Mouse (Mus musculus) left cerebral cortex, adult 2 months (tissue): ENCODE measurements around the gene Cd200r3. TPM values are rescaled to one million over a fixed set of nuclear protein-coding genes. Genes with fewer than 3 reads are reported as not detected.

ENCODE experiments used
- DNase-seq, 2 experiments: peaks; one replicate each; pipeline ENCODE4 v3.0.0; 2021 to 2022; ENCODE audit warnings: low spot score in 2 of 2, mixed read lengths in 1 of 2; ENCODE audit errors: extremely low spot score in 1 of 2
- H3K27ac ChIP-seq: fragments of 200-600 bp; 2 replicates; pipeline ENCODE4 v1.8.1; 2022
- H3K4me3 ChIP-seq: fragments of 200-600 bp; 2 replicates; pipeline ENCODE4 v1.8.1; 2022
- CTCF ChIP-seq: fragments of 200-600 bp; IDR thresholded peaks from 2 replicates; pipeline ENCODE4 v1.8.1; 2022; ENCODE audit warnings: antibody characterized with exemption, mild to moderate bottlenecking, moderate library complexity
- intact Hi-C: fragments of 180-260 bp; cut with DNase I; formaldehyde crosslinking; loops from one replicate; pipeline ENCODE4 v1.15.1; 2025
- long read RNA-seq, 2 experiments: library from polyadenylated mRNA; stranded (forward); transcript quantifications; one replicate each; pipeline ENCODE4 v2.0.0; 2021; ENCODE audit warnings: borderline mapping rate in 2 of 2
- total RNA-seq, 2 experiments: library from RNA; stranded (reverse); gene quantifications; 2 replicates each; pipeline ENCODE4 v1.2.3; 2021

The Cd200r3 gene
- not detected for total RNA-seq
- long read RNA-seq, experiment 1, result 0 reads
- long read RNA-seq, experiment 2, result 0 reads

- no peak for TF ChIP-seq CTCF
- no peak for DNase-seq
- H3K4me3 ChIP-seq, result no peak within 1 kb of the TSS
- no peak within 1 kb of the TSS for H3K27ac ChIP-seq
- intact Hi-C loops, result no loop called here
These were observed at the start of gene Cd200r3 for GRCm38 (mm10) chr16:44943468-44943867. Cd200r3 (plus strand) TSS chr16:44943678.

- H3K27ac ChIP-seq, result no peak overlapping the region
- TF ChIP-seq CTCF, result no peak
- H3K4me3 ChIP-seq, result no peak overlapping the region
- intact Hi-C loops, result no loop called here
- DNase-seq, result no peak
These were observed 11.5 kb upstream of the Cd200r3 start for GRCm38 (mm10) chr16:44932016-44932415.

DNA sequence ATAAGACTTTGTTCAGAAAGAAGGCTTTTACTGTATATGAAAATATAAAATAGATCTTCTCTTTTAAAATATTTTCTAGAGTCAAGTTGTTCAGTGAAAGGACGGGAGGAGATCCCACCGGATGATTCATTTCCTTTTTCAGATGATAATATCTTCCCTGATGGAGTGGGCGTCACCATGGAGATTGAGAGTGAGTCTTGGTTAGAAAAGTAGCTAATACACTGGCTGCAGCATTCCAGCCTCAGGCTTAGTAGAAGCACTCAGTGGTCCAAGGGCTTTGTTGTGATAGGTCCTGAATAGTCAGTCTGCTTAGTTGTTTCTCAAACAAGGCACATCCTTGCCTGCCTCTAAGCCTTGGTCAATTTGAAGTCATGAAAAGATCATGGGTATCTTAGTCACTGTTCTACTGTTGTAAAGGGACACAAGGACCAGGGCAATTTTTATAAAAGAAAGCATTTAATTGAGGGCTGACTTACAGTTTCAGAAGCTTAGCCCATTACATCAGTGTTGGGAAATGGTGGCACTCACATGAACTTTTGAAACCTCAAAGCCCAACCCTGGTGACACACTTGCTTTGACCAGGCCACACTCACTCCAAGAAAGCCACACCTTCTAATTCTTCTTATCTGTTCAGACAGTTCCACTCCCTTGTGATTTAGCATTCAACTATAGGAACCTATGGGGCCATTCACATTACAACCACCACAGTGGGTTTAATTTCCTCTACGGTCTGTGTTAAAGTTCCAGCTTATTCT lies 8.1 kb downstream of the Cd200r3 start:
- no peak overlapping the region for H3K4me3 ChIP-seq
- H3K27ac ChIP-seq, result no peak overlapping the region
- intact Hi-C loops, result no loop called here
- no peak for TF ChIP-seq CTCF
- DNase-seq, result no peak

DNA sequence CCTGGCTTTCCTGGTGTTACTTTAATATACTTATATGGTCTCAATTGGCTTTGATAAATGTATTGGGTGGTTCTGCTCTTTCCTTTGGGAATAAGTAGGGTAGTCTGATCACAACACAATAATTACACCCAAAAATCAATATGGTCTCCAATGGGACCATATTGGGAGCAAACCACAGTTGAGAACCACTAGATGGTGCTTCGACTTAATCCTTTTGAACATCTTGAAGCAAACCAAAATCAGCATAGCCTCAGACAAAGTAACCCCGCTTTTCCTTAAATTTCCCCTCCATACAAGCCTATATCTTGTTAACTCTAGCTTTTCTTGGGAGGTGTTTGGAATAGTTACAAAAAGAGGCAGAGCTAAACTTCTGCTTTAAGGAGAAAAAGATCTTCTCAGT lies 18.8 kb downstream of the Cd200r3 start:
- intact Hi-C loops, result loop anchor here (1.0 to 10.0 kb wide), 2 partner anchors 128 to 163 kb away; no protein-coding TSS in a partner anchor
- H3K27ac ChIP-seq, result no peak overlapping the region
- no peak for DNase-seq
- peak; percentile 35 for TF ChIP-seq CTCF
- no peak overlapping the region for H3K4me3 ChIP-seq

DNA sequence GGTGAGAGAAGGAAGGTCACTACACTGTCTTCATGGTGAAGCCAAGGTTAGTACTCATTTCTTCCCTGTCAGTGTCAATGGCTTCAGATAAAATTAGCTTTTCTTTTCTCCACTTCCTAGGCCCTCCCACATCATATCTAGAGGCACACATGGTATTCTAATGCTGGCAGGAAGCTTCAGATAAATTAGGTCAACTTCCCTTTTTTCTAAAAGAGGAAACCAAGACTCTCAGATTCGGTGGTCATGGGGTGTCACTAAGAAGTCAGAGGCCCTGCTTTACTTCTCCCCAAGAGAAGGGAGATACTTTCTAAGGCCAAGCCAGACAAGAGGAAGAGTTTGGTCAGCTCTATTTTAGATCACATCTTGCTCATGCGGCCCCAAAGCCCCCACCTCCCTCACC lies 19.3 kb downstream of the Cd200r3 start:
- DNase-seq, result no peak
- no peak overlapping the region for H3K27ac ChIP-seq
- intact Hi-C loops, result loop anchor here (1.0 to 10.0 kb wide), 2 partner anchors 128 to 162 kb away; no protein-coding TSS in a partner anchor

GRCm38 (mm10) chr16:44964526-44965374 lies 21.3 kb downstream of the Cd200r3 start:
- TF ChIP-seq CTCF, result no peak

More for the DNA sequence above, 19.3 kb downstream of the Cd200r3 start:
- H3K4me3 ChIP-seq, result no peak overlapping the region
- no peak for TF ChIP-seq CTCF

DNA sequence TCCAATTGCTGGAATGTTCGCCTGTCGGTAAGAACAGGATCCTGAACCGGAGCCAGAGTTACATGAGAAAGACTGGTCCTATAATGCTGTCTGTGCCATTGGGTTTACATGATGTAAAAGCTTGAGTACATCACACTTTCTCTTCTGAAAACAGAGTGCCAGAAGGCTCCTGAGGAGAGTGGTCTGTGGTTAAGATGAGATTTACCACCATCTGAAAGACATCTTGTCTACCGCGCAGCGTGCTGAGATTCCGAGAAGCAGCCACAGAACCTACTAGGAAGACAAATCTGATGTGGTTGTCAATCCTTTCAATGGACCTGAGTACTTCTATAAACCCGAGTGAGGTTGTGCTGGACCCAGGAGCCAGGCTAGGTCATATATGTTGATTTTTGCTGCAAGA lies 21.9 kb downstream of the Cd200r3 start:
- TF ChIP-seq CTCF, result no peak
- Histone ChIP-seq H3K27ac (no peak overlapping the region), H3K4me3 (no peak overlapping the region)
- DNase-seq, result no peak
- intact Hi-C loops, result loop anchor here (10.0 kb wide), 1 partner anchor 159 kb away; no protein-coding TSS in a partner anchor

More at GRCm38 (mm10) chr16:44964526-44965374, 21.3 kb downstream of the Cd200r3 start:
- Histone ChIP-seq H3K4me3 (no peak overlapping the region), H3K27ac (no peak overlapping the region)
- intact Hi-C loops, result loop anchor here (10.0 kb wide), 1 partner anchor 160 kb away; no protein-coding TSS in a partner anchor
- no peak for DNase-seq

DNA sequence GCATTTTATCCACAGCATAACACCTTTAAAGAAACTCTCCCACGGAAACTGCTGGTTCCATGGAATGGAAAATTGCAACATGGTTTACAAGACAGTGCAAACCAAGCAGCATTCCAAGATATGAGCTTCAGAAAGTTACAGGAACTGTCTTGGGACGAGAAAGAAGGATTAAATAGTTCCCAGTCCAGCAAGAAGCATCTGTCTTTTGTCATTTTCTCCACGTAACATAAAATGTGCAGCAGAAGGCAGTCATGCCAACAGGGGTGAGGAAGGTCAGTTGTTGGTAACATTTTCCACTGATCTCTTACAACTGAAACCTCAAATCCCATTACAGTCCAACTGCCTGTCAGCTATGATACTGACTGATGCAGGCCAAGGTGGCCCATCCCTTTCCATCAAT lies 22.4 kb downstream of the Cd200r3 start:
- intact Hi-C loops, result loop anchor here (10.0 kb wide), 1 partner anchor 159 kb away; no protein-coding TSS in a partner anchor
- Histone ChIP-seq H3K4me3 (no peak overlapping the region), H3K27ac (no peak overlapping the region)
- TF ChIP-seq CTCF, result no peak
- no peak for DNase-seq

- H3K4me3 ChIP-seq, result no peak overlapping the region
- no peak for DNase-seq
- intact Hi-C loops, result loop anchor here (10.0 kb wide), 1 partner anchor 158 kb away; no protein-coding TSS in a partner anchor
- H3K27ac ChIP-seq, result no peak overlapping the region
- no peak for TF ChIP-seq CTCF
These were observed 23.4 kb downstream of the Cd200r3 start for GRCm38 (mm10) chr16:44966891-44967290.

GRCm38 (mm10) chr16:44968113-44968512 lies 24.6 kb downstream of the Cd200r3 start:
- Histone ChIP-seq H3K27ac (no peak overlapping the region), H3K4me3 (no peak overlapping the region)
- no peak for DNase-seq
- TF ChIP-seq CTCF, result no peak
- intact Hi-C loops, result loop anchor here (10.0 kb wide), 1 partner anchor 157 kb away; no protein-coding TSS in a partner anchor

DNA sequence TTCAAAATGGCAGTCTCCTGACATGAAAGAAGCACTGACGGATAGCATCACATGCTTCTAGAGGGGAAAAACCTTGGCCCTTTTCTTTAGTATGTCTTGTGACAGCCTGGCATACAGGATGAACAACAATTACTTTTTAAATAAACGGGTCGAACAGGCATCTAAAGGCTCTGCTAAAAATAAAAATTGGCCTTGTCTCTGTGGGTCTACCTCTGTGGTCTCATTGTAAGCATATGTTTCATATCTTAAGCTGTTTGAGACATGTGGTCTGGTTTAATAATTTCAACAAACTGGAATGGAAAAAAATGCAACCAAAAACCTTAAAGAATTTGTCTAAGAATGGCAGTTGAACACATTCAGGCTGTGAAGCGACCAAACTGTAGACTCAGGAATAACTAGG lies 27.4 kb downstream of the Cd200r3 start:
- TF ChIP-seq CTCF, result no peak
- intact Hi-C loops, result no loop called here
- H3K4me3 ChIP-seq, result no peak overlapping the region
- DNase-seq, result no peak
- H3K27ac ChIP-seq, result no peak overlapping the region

DNA sequence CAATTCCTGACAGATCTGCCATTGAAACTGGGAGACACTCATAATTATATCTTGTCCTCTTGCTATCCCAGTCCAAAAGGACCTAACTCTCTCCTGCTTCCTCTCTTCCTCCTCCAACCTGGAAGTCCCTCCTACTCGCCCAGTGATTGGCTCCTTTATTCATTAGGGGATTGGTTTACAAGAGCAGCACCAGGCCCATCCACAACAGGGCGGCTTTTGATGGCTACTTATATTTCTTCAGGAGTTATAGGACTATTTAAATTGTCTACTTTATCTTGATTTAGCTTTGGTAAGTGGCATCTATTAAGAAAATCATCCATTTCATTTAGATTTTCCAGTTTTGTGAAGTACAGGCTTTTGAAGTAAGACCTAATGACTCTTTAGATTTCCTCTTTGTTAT lies 30.6 kb downstream of the Cd200r3 start:
- intact Hi-C loops, result no loop called here
- no peak for TF ChIP-seq CTCF
- H3K4me3 ChIP-seq, result no peak overlapping the region
- no peak for DNase-seq
- H3K27ac ChIP-seq, result no peak overlapping the region
